Mouse (Mus musculus) testis, adult 2 months (tissue): ENCODE measurements at regions not wholly inside any gene's neighbourhood (a gene's known extent, or its start where the extent isn't known, plus 50 kb on each side); places are given as distances from the start of the nearest gene placed in this dataset.

Source experiments
- H3K27ac ChIP-seq: fragments of 200-500 bp; 2 replicates; pipeline ENCODE4 v1.5.1; 2012; ENCODE audit warnings: low read depth, low read length; ENCODE audit not compliant: control insufficient read depth, insufficient read depth
- H3K27me3 ChIP-seq: fragments of 200-500 bp; 2 replicates; pipeline ENCODE4 v1.6.1; 2012; ENCODE audit warnings: mild to moderate bottlenecking, low read length, moderate library complexity; ENCODE audit not compliant: control insufficient read depth, insufficient read depth
- H3K36me3 ChIP-seq: fragments of 200-500 bp; 2 replicates; pipeline ENCODE4 v1.6.1; 2012; ENCODE audit warnings: mild to moderate bottlenecking, low read length; ENCODE audit not compliant: control insufficient read depth, insufficient read depth
- H3K4me1 ChIP-seq: fragments of 200-500 bp; 2 replicates; pipeline ENCODE4 v1.6.1; 2012; ENCODE audit warnings: low read length; ENCODE audit not compliant: control insufficient read depth, insufficient read depth
- H3K4me3 ChIP-seq: fragments of 200-500 bp; 2 replicates; pipeline ENCODE4 v1.5.1; 2012; ENCODE audit warnings: low read depth, mild to moderate bottlenecking, low read length, moderate library complexity, mixed read lengths; ENCODE audit not compliant: control insufficient read depth
- CTCF ChIP-seq: fragments of 200-500 bp; IDR thresholded peaks from 2 replicates; pipeline ENCODE4 v1.5.1; 2012; ENCODE audit warnings: low read depth, mild to moderate bottlenecking, inconsistent platforms, low read length, moderate library complexity; ENCODE audit not compliant: control insufficient read depth, insufficient read depth, insufficient replicate concordance
- POLR2A ChIP-seq: fragments of 200-500 bp; IDR thresholded peaks from 2 replicates; pipeline ENCODE4 v1.6.1; 2012; ENCODE audit warnings: low read depth, mild to moderate bottlenecking, inconsistent platforms, low read length, moderate library complexity; ENCODE audit not compliant: control insufficient read depth

DNA sequence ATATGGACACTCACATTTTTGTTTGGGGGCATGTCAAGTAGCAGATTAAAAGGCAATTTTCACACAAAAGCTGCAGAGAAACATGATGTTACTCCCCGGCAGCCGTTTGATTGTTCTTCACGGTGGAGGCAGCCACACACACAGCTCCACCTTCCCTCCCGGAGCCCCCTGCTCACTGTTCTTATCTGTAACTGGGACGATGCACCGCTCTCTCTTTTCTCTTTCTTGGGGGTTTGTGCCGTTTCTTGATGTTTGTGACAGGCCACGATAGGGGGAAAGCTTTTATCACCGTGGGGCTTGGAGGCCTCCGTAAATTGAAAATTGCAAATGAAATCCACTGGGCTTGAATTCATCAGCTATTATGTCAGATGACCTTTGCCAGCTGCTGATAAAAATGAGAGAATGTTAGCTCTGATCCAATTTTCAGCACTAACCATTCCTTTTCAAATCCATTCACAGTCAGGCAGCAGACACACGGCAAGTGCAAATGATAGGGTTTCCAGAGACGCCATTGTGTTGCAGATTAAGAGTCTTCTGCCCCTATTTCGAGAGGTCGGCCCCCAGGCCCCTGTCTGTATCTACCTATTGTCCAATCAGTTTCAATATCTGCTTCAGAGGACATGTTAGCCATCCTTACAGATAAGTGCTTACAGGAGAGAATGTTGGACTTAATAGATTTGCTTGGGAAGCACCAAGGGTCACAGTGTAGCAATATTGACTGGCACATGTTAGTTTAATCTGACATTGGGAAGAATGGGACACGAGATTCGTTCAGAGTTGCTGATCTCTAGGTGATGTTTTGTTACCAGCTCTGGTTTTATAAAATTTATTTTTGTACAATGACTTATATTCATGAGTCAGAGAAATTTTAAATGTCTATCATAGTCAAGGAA lies 168.1 kb upstream of the Sox2 start:
- Histone ChIP-seq H3K4me1 (no peaks in the 10 kb centered on the region), H3K4me3 (no peak overlapping the region), H3K27ac (no peak overlapping the region), H3K27me3 (no peaks in the 10 kb centered on the region), H3K36me3 (no peaks in the 10 kb centered on the region)
- TF ChIP-seq CTCF (no peak), POLR2A (no peak)

- no peaks in the 10 kb centered on the region for H3K27me3 ChIP-seq
- no peak overlapping the region for H3K27ac ChIP-seq
- H3K4me1 ChIP-seq: no peaks in the 10 kb centered on the region
Measured at GRCm38 (mm10) chr3:34481314-34481713, 168.9 kb upstream of the Sox2 start.

DNA sequence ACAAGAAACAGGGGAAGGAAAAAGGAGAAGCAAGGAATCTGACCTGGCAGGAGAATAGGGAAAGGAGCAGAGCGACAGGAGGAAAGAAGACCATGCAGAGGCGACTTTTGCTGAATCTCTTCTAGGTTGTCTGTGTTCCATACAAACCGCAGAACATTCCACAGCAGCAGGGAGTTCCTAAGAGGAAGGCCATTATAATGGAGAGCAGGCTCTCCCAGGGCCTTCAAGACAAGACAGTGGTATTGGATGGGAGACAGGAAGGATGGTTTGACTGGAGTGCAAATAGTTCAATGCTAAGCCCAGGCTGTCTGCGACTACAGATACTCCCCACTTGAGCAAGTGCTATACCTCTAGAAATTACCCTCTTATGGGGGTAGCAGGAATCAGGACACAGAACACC lies 176.1 kb upstream of the Sox2 start:
- no peak overlapping the region for H3K4me3 ChIP-seq
- no peaks in the 10 kb centered on the region for H3K4me1 ChIP-seq
- H3K27ac ChIP-seq: no peak overlapping the region
- no peaks in the 10 kb centered on the region for H3K27me3 ChIP-seq
- TF ChIP-seq CTCF (no peak), POLR2A (no peak)
- no peaks in the 10 kb centered on the region for H3K36me3 ChIP-seq

More at GRCm38 (mm10) chr3:34481314-34481713, 168.9 kb upstream of the Sox2 start:
- Histone ChIP-seq H3K36me3 (no peaks in the 10 kb centered on the region), H3K4me3 (no peak overlapping the region)
- TF ChIP-seq POLR2A (no peak), CTCF (no peak)

GRCm38 (mm10) chr3:34470721-34471120 lies 179.5 kb upstream of the Sox2 start:
- no peak for TF ChIP-seq CTCF
- no peak for TF ChIP-seq POLR2A
- H3K4me1 ChIP-seq: no peaks in the 10 kb centered on the region
- H3K27ac ChIP-seq: no peak overlapping the region
- no peaks in the 10 kb centered on the region for H3K36me3 ChIP-seq
- H3K4me3 ChIP-seq: no peak overlapping the region
- H3K27me3 ChIP-seq: no peaks in the 10 kb centered on the region

GRCm38 (mm10) chr3:34469946-34470345 lies 180.3 kb upstream of the Sox2 start:
- Histone ChIP-seq H3K27me3 (no peaks in the 10 kb centered on the region), H3K27ac (no peak overlapping the region), H3K36me3 (no peaks in the 10 kb centered on the region), H3K4me1 (no peaks in the 10 kb centered on the region), H3K4me3 (no peak overlapping the region)
- TF ChIP-seq POLR2A: no peak
- no peak for TF ChIP-seq CTCF

GRCm38 (mm10) chr3:34466312-34466711 lies 183.9 kb upstream of the Sox2 start:
- no peak overlapping the region for H3K4me3 ChIP-seq
- no peaks in the 10 kb centered on the region for H3K27me3 ChIP-seq
- TF ChIP-seq POLR2A: no peak
- no peak for TF ChIP-seq CTCF
- H3K36me3 ChIP-seq: no peaks in the 10 kb centered on the region
- H3K4me1 ChIP-seq: no peaks in the 10 kb centered on the region
- no peak overlapping the region for H3K27ac ChIP-seq

DNA sequence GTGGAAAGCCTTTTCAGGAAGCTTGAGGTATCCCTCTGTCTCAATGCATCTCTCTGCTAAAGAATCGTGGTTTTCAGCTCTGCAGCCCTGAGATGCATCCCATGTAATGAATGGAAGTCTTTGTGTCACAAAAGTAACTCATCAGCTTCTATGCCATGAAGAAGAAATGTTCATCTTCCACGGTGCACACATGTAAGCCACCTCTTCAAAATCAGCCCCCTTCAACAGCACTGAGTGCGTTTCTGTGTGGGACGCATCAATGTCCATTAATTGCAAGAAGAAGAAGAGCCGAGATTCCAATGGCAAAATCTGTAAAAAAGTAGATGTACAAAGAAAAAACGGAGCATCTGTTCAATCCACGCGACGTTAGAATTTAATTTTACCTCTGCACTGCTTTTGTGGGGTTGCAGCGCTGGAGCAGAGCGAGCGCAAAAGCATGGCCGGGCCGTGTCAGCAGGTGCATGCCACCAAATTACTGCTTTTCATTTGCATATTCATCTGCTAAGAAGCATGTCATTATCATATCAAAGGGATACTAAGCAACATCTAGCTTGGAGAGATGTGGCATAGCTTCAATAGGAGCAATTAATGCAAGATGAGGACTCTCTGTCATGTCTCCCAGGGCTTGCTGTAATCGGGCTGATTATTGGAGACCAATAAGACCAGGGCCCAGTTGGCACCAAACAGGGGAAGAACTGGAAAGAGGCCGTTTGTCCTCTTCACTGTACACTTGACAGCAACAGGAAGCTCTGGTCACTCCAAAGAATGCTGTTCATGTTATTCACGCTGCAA lies 185.0 kb upstream of the Sox2 start:
- no peak for TF ChIP-seq CTCF
- no peak for TF ChIP-seq POLR2A
- H3K36me3 ChIP-seq: no peaks in the 10 kb centered on the region
- no peaks in the 10 kb centered on the region for H3K4me1 ChIP-seq
- no peak overlapping the region for H3K27ac ChIP-seq
- no peak overlapping the region for H3K4me3 ChIP-seq
- no peaks in the 10 kb centered on the region for H3K27me3 ChIP-seq
